Mouse (Mus musculus): ENCODE data around the gene Mllt1. TPM values are rescaled to one million over a fixed set of nuclear protein-coding genes. Genes with fewer than 3 reads are reported as not detected.

Gene Mllt1
- 39.9 and 40.2 TPM in 2 replicates for polyA plus RNA-seq (2015; fragmentation: Nextera tagmentation; extraction: Ambion mirVana)

GRCm38 (mm10) chr17:56935363-56936131, at the start of gene Mllt1:
Gene Mllt1 (minus strand): TSS chr17:56935415.
- Histone ChIP-seq H3K4me1 (replicated peaks) (peaks cover 21% of the 10 kb centered on the region), H3K9me3 (no peaks in the 10 kb centered on the region), H3K36me3 (no peaks in the 10 kb centered on the region), H3K27me3 (replicated peaks) (no peaks in the 10 kb centered on the region), H3K4me2 (replicated peaks) (peak within 1 kb of the TSS; percentile 90), H3K27ac (peak within 1 kb of the TSS; percentile 80), H3K9ac (peak within 1 kb of the TSS; percentile 95), H3K4me3 (replicated peaks) (peak within 1 kb of the TSS; percentile 94)
- 4% methylated on average over 69 of the region's 76 CpGs for WGBS
- ATAC-seq = peak; percentile 99

GRCm38 (mm10) chr17:56984886-56985285, 49.7 kb upstream of the Mllt1 start:
- Histone ChIP-seq H3K4me3 (replicated peaks) (no peak overlapping the region), H3K27me3 (replicated peaks) (no peaks in the 10 kb centered on the region), H3K36me3 (no peaks in the 10 kb centered on the region), H3K9me3 (no peaks in the 10 kb centered on the region), H3K9ac (no peak overlapping the region), H3K4me1 (replicated peaks) (peaks cover 2% of the 10 kb centered on the region; the same call in 1 of the 2 replicates), H3K27ac (no peak overlapping the region), H3K4me2 (replicated peaks) (no peak overlapping the region)
- no peak for ATAC-seq
- WGBS = 79% methylated on average over 9 of the region's 9 CpGs

- Histone ChIP-seq H3K9ac (peak within 1 kb of the TSS; percentile 13; the same call in 1 of the 2 replicates), H3K27me3 (replicated peaks) (no peaks in the 10 kb centered on the region), H3K4me2 (replicated peaks) (0 out of 2 replicates have a peak within 1 kb of the TSS, but pooled peaks have one; percentile 14), H3K4me1 (replicated peaks) (peaks cover 4% of the 10 kb centered on the region; the same call in 1 of the 2 replicates), H3K9me3 (no peaks in the 10 kb centered on the region), H3K27ac (peak within 1 kb of the TSS; percentile 66; the same call in 1 of the 2 replicates), H3K4me3 (replicated peaks) (no peak within 1 kb of the TSS), H3K36me3 (no peaks in the 10 kb centered on the region)
- ATAC-seq = no peak
- WGBS = 73% methylated on average over 5 of the region's 5 CpGs
Measured at GRCm38 (mm10) chr17:56982013-56982412, 46.8 kb upstream of the Mllt1 start, which contains the start of gene Acer1. Gene Acer1 (minus strand): TSS chr17:56982126.

GRCm38 (mm10) chr17:56981049-56981448, 45.8 kb upstream of the Mllt1 start:
- H3K27me3 ChIP-seq (replicated peaks) = no peaks in the 10 kb centered on the region
- H3K36me3 ChIP-seq = no peaks in the 10 kb centered on the region
- peak; percentile 83 for ATAC-seq
- H3K4me3 ChIP-seq (replicated peaks) = no peak overlapping the region
- H3K27ac ChIP-seq = peak overlapping the region; percentile 66; the same call in 1 of the 2 replicates
- no peaks in the 10 kb centered on the region for H3K9me3 ChIP-seq
- H3K9ac ChIP-seq = 0 out of 2 replicates have a peak overlapping the region, but pooled peaks have one; percentile 13
- 57% methylated on average over 7 of the region's 7 CpGs for WGBS
- 0 out of 2 replicates have a peak overlapping the region, but pooled peaks have one; percentile 14 for H3K4me2 ChIP-seq (replicated peaks)
- peaks cover 10% of the 10 kb centered on the region for H3K4me1 ChIP-seq (replicated peaks)

- H3K9me3 ChIP-seq = no peaks in the 10 kb centered on the region
- no peak overlapping the region for H3K9ac ChIP-seq
- no peak overlapping the region for H3K4me3 ChIP-seq (replicated peaks)
- peak overlapping the region; percentile 18 for H3K4me2 ChIP-seq (replicated peaks)
- 27% methylated on average over 5 of the region's 8 CpGs for WGBS
- H3K4me1 ChIP-seq (replicated peaks) = peaks cover 12% of the 10 kb centered on the region
- peak overlapping the region; percentile 37; the same call in 1 of the 2 replicates for H3K27ac ChIP-seq
- ATAC-seq = peak; percentile 31; the same call in 1 of the 2 replicates
- no peaks in the 10 kb centered on the region for H3K27me3 ChIP-seq (replicated peaks)
- no peaks in the 10 kb centered on the region for H3K36me3 ChIP-seq
Measured at GRCm38 (mm10) chr17:56979524-56979923, 44.3 kb upstream of the Mllt1 start.

GRCm38 (mm10) chr17:56976531-56977390, 41.5 kb upstream of the Mllt1 start:
- no peak overlapping the region for H3K4me2 ChIP-seq (replicated peaks)
- peaks cover 13% of the 10 kb centered on the region for H3K4me1 ChIP-seq (replicated peaks)
- no peaks in the 10 kb centered on the region for H3K9me3 ChIP-seq
- peak overlapping the region; percentile 41; the same call in 1 of the 2 replicates for H3K27ac ChIP-seq
- no peaks in the 10 kb centered on the region for H3K27me3 ChIP-seq (replicated peaks)
- no peak overlapping the region for H3K4me3 ChIP-seq (replicated peaks)
- H3K9ac ChIP-seq = no peak overlapping the region
- H3K36me3 ChIP-seq = no peaks in the 10 kb centered on the region
- 64% methylated on average over 8 of the region's 8 CpGs for WGBS
- peak; percentile 24 for ATAC-seq

- Histone ChIP-seq H3K27ac (no peak overlapping the region; the same call in 1 of the 2 replicates), H3K36me3 (no peaks in the 10 kb centered on the region), H3K9me3 (no peaks in the 10 kb centered on the region), H3K4me3 (replicated peaks) (no peak overlapping the region), H3K4me1 (replicated peaks) (peaks cover 13% of the 10 kb centered on the region), H3K9ac (no peak overlapping the region), H3K4me2 (replicated peaks) (no peak overlapping the region), H3K27me3 (replicated peaks) (no peaks in the 10 kb centered on the region)
- ATAC-seq = no peak
- WGBS = 62% methylated on average over 3 of the region's 3 CpGs
Measured at GRCm38 (mm10) chr17:56975391-56975790, 40.2 kb upstream of the Mllt1 start.

- Histone ChIP-seq H3K27me3 (replicated peaks) (no peaks in the 10 kb centered on the region), H3K9ac (no peak overlapping the region), H3K4me1 (replicated peaks) (peaks cover 13% of the 10 kb centered on the region; the same call in 1 of the 2 replicates), H3K27ac (no peak overlapping the region; the same call in 1 of the 2 replicates), H3K9me3 (no peaks in the 10 kb centered on the region), H3K4me3 (replicated peaks) (no peak overlapping the region), H3K36me3 (no peaks in the 10 kb centered on the region), H3K4me2 (replicated peaks) (no peak overlapping the region)
- 61% methylated on average over 5 of the region's 5 CpGs for WGBS
- peak; percentile 52 for ATAC-seq
Measured at GRCm38 (mm10) chr17:56974708-56975240, 39.6 kb upstream of the Mllt1 start.

GRCm38 (mm10) chr17:56973956-56974707, 38.9 kb upstream of the Mllt1 start:
- Histone ChIP-seq H3K36me3 (no peaks in the 10 kb centered on the region), H3K27ac (no peak overlapping the region; the same call in 1 of the 2 replicates), H3K9me3 (no peaks in the 10 kb centered on the region), H3K9ac (no peak overlapping the region), H3K4me2 (replicated peaks) (no peak overlapping the region), H3K4me3 (replicated peaks) (no peak overlapping the region), H3K27me3 (replicated peaks) (no peaks in the 10 kb centered on the region), H3K4me1 (replicated peaks) (peaks cover 13% of the 10 kb centered on the region; the same call in 1 of the 2 replicates)
- WGBS = 64% methylated on average over 13 of the region's 14 CpGs
- ATAC-seq = peak; percentile 13

GRCm38 (mm10) chr17:56970081-56970480, 34.9 kb upstream of the Mllt1 start:
- H3K36me3 ChIP-seq = no peaks in the 10 kb centered on the region
- 67% methylated on average over 5 of the region's 5 CpGs for WGBS
- H3K4me1 ChIP-seq (replicated peaks) = 0 out of 2 replicates have a peak, but pooled peaks cover 5% of the 10 kb centered on the region
- no peak overlapping the region for H3K4me2 ChIP-seq (replicated peaks)
- no peak overlapping the region for H3K4me3 ChIP-seq (replicated peaks)
- no peak overlapping the region for H3K9ac ChIP-seq
- no peak for ATAC-seq
- no peak overlapping the region for H3K27ac ChIP-seq
- no peaks in the 10 kb centered on the region for H3K9me3 ChIP-seq
- H3K27me3 ChIP-seq (replicated peaks) = no peaks in the 10 kb centered on the region

GRCm38 (mm10) chr17:56969321-56969720, 34.1 kb upstream of the Mllt1 start:
- H3K4me3 ChIP-seq (replicated peaks) = no peak overlapping the region
- H3K4me1 ChIP-seq (replicated peaks) = 0 out of 2 replicates have a peak, but pooled peaks cover under 1% of the 10 kb centered on the region
- H3K36me3 ChIP-seq = no peaks in the 10 kb centered on the region
- no peaks in the 10 kb centered on the region for H3K9me3 ChIP-seq
- no peak overlapping the region for H3K27ac ChIP-seq
- H3K9ac ChIP-seq = no peak overlapping the region
- H3K4me2 ChIP-seq (replicated peaks) = no peak overlapping the region
- H3K27me3 ChIP-seq (replicated peaks) = no peaks in the 10 kb centered on the region
- no peak for ATAC-seq
- 42% methylated on average over 3 of the region's 3 CpGs for WGBS
